In genomic region chr8:70302901-70303300, GRCm38 (mm10) we compare ENCODE assay signal across 8 mouse cellular contexts. TPM values are rescaled to one million over a fixed set of nuclear protein-coding genes. Genes with fewer than 3 reads are reported as not detected.
A peak's percentile ranks its signal among the peaks of the same experiment; 100 is the strongest.
DNase-seq lines count a peak whose midpoint lies in the region; ATAC-seq and TF ChIP-seq lines count a peak whose summit lies in the region.

No protein-coding gene starts in this region.

- no peak for TF ChIP-seq EP300 in MEL (IDR thresholded peaks at IDR 0.05; ENCODE audit: low read depth in 1 of 2, low read length in 2 of 2)

- 1% methylated on average over 16 of the region's 16 CpGs for WGBS in heart, embryonic 15.5 days
- 4% methylated on average over 16 of the region's 16 CpGs for WGBS in hindbrain, embryonic 12.5 days
- WGBS in midbrain, embryonic 10.5 days, result 5% methylated on average over 16 of the region's 16 CpGs

- no peak for TF ChIP-seq POLR2A in MEL (IDR thresholded peaks at IDR 0.05; ENCODE audit: control insufficient read depth in 1 of 2, insufficient read depth in 1 of 2, low read depth in 1 of 2, low read length in 2 of 2, poor library complexity in 1 of 2)

- peak overlapping the region; percentile 64 for H3K4me3 ChIP-seq in heart, embryonic 15.5 days
- H3K4me3 ChIP-seq in MEL (ENCODE audit: control insufficient read depth in 1 of 2, insufficient read depth in 1 of 2, low read depth in 2 of 2, low read length in 2 of 2), result peak overlapping the region; percentile 60 to 91
- H3K4me3 ChIP-seq in hindbrain, embryonic 12.5 days, result peak overlapping the region; percentile 82
- peak overlapping the region; percentile 91 for H3K4me3 ChIP-seq in midbrain, embryonic 10.5 days

- DNase-seq in heart, adult 11 months, result no peak
- DNase-seq in MEL (ENCODE audit: low read depth, low spot score), result no peak
- DNase-seq in midbrain, embryonic 10.5 days (ENCODE audit: low spot score), result no peak
- DNase-seq in adrenal gland, adult (ENCODE audit: inconsistent age in 2 of 2, low spot score in 1 of 2), result no peak
- DNase-seq in kidney, postnatal 10 days, result no peak

- H3K9me3 ChIP-seq in heart, embryonic 15.5 days (replicated peaks), result no peaks in the 10 kb centered on the region
- no peaks in the 10 kb centered on the region for H3K9me3 ChIP-seq in MEL (replicated peaks; ENCODE audit: insufficient read depth, low read length)
- no peaks in the 10 kb centered on the region for H3K9me3 ChIP-seq in hindbrain, embryonic 12.5 days (replicated peaks)
- H3K9me3 ChIP-seq in midbrain, embryonic 10.5 days (replicated peaks), result no peaks in the 10 kb centered on the region

- peak overlapping the region; percentile 85 for H3K4me2 ChIP-seq in heart, embryonic 15.5 days
- H3K4me2 ChIP-seq in hindbrain, embryonic 12.5 days (replicated peaks), result peak overlapping the region; percentile 93

- H3K9ac ChIP-seq in heart, embryonic 15.5 days, result peak overlapping the region; percentile 69
- peak overlapping the region; percentile 93 for H3K9ac ChIP-seq in MEL (ENCODE audit: control insufficient read depth, low read depth, low read length, poor library complexity, severe bottlenecking)
- H3K9ac ChIP-seq in hindbrain, embryonic 12.5 days, result peak overlapping the region; percentile 81

- TF ChIP-seq RAD21 in MEL (IDR thresholded peaks at IDR 0.05; ENCODE audit: low read depth, low read length), result no peak

- H3K36me3 ChIP-seq in heart, embryonic 15.5 days, result peaks cover 48% of the 10 kb centered on the region
- H3K36me3 ChIP-seq in MEL (ENCODE audit: control insufficient read depth in 1 of 2, insufficient read depth in 2 of 2, low read length in 2 of 2), result peaks cover 2 to 6% of the 10 kb centered on the region in 2 experiments
- peaks cover 50% of the 10 kb centered on the region for H3K36me3 ChIP-seq in hindbrain, embryonic 12.5 days
- peaks cover 68% of the 10 kb centered on the region for H3K36me3 ChIP-seq in midbrain, embryonic 10.5 days

- peak overlapping the region; percentile 63 for H3K27ac ChIP-seq in heart, embryonic 15.5 days
- H3K27ac ChIP-seq in MEL (ENCODE audit: control insufficient read depth, low read depth, low read length), result peak overlapping the region; percentile 82
- peak overlapping the region; percentile 62; the same call in 1 of the 2 replicates for H3K27ac ChIP-seq in hindbrain, embryonic 12.5 days
- H3K27ac ChIP-seq in midbrain, embryonic 10.5 days (replicated peaks), result peak overlapping the region; percentile 83

- no peak for TF ChIP-seq CTCF in MEL (IDR thresholded peaks at IDR 0.05 in 2 of 3, conservative IDR thresholded peaks at IDR 0.05 in 1 of 3; ENCODE audit: control insufficient read depth in 1 of 3, insufficient read depth in 1 of 3, low read depth in 2 of 3, low read length in 3 of 3, poor library complexity in 1 of 3, severe bottlenecking in 1 of 3)

- no peak for ATAC-seq in heart, embryonic 15.5 days (replicated peaks; ENCODE audit: insufficient number of reproducible peaks, insufficient read depth, low FRiP score, low read depth)
- peak; percentile 41; the same call in 1 of the 2 replicates for ATAC-seq in hindbrain, embryonic 12.5 days (ENCODE audit: low FRiP score)
- ATAC-seq in cerebellum, adult (ENCODE audit: insufficient number of reproducible peaks, low FRiP score, low TSS enrichment), result no peak; the same call in 1 of the 2 replicates

- no peaks in the 10 kb centered on the region for H3K27me3 ChIP-seq in heart, embryonic 15.5 days
- H3K27me3 ChIP-seq in MEL (ENCODE audit: control insufficient read depth in 1 of 2, insufficient read depth in 2 of 2, low read length in 2 of 2), result no peaks in the 10 kb centered on the region
- no peaks in the 10 kb centered on the region for H3K27me3 ChIP-seq in hindbrain, embryonic 12.5 days
- H3K27me3 ChIP-seq in midbrain, embryonic 10.5 days (ENCODE audit: low read depth, poor library complexity, severe bottlenecking), result no peaks in the 10 kb centered on the region

- H3K4me1 ChIP-seq in heart, embryonic 15.5 days (replicated peaks), result peaks cover 26% of the 10 kb centered on the region
- peaks cover 4 to 12% of the 10 kb centered on the region in 2 experiments for H3K4me1 ChIP-seq in MEL (ENCODE audit: control insufficient read depth in 1 of 2, insufficient read depth in 2 of 2, low read length in 2 of 2)
- H3K4me1 ChIP-seq in hindbrain, embryonic 12.5 days, result peaks cover 22% of the 10 kb centered on the region
- peaks cover 29% of the 10 kb centered on the region for H3K4me1 ChIP-seq in midbrain, embryonic 10.5 days

- H3K79me2 ChIP-seq in MEL (ENCODE audit: control insufficient read depth, insufficient read depth, low read length, poor library complexity), result peaks cover 34% of the 10 kb centered on the region

TF ChIP-seq in MEL, 35 proteins besides CTCF, POLR2A, EP300 and RAD21:
- TF ChIP-seq MAX (IDR thresholded peaks at IDR 0.05; ENCODE audit: low read length) (0 out of 2 replicates have a peak, but pooled peaks have one; percentile 2), MAZ (IDR thresholded peaks at IDR 0.05; ENCODE audit: low read depth, low read length) (no peak), USF1 (IDR thresholded peaks at IDR 0.05; ENCODE audit: low read depth, low read length) (no peak), BHLHE40 (IDR thresholded peaks at IDR 0.05; ENCODE audit: borderline replicate concordance, low read depth, low read length) (no peak)

RNA-seq across cellular contexts. Expression of gene Cope, which starts 0.6 kb away (rescaled TPM):
- 241 and 335 TPM in 2 replicates for polyA plus RNA-seq in heart, embryonic 15.5 days (2015; fragmentation: Nextera tagmentation; extraction: Ambion mirVana)
- 132 and 134 TPM in 2 replicates for total RNA-seq in MEL (2012; rRNA removed)
- polyA plus RNA-seq in MEL (2012; ENCODE audit: insufficient read depth in 1 of 2, insufficient read length in 2 of 2, low read depth in 1 of 2, low replicate concordance in 2 of 2, missing spikeins in 1 of 2), result 100 to 1,000 TPM in 1 of 2 experiments, not detected in 1; 232 TPM
- 216 and 260 TPM in 2 replicates for polyA plus RNA-seq in hindbrain, embryonic 12.5 days (2016; fragmentation: Nextera tagmentation; extraction: Ambion mirVana)
- polyA plus RNA-seq in midbrain, embryonic 10.5 days (2016; fragmentation: Nextera tagmentation; extraction: Ambion mirVana), result 308 and 311 TPM in 2 replicates

RNA-seq across cellular contexts. Expression of gene Ddx49, which starts 0.6 kb away (rescaled TPM):
- 25.2 and 33.6 TPM in 2 replicates for polyA plus RNA-seq in heart, embryonic 15.5 days (2015; fragmentation: Nextera tagmentation; extraction: Ambion mirVana)
- total RNA-seq in MEL (2012; rRNA removed), result 94.1 and 102 TPM in 2 replicates
- 100 to 1,000 TPM in 1 of 2 experiments, not detected in 1; 116 TPM for polyA plus RNA-seq in MEL (2012; ENCODE audit: insufficient read depth in 1 of 2, insufficient read length in 2 of 2, low read depth in 1 of 2, low replicate concordance in 2 of 2, missing spikeins in 1 of 2)
- 49.9 and 50.8 TPM in 2 replicates for polyA plus RNA-seq in hindbrain, embryonic 12.5 days (2016; fragmentation: Nextera tagmentation; extraction: Ambion mirVana)
- 56.4 and 57.4 TPM in 2 replicates for polyA plus RNA-seq in midbrain, embryonic 10.5 days (2016; fragmentation: Nextera tagmentation; extraction: Ambion mirVana)

RNA-seq across cellular contexts. Expression of gene Cers1, which starts 12.7 kb away (rescaled TPM):
- 1.3 and 2.3 TPM in 2 replicates for polyA plus RNA-seq in heart, embryonic 15.5 days (2015; fragmentation: Nextera tagmentation; extraction: Ambion mirVana)
- 3.4 and 5.0 TPM in 2 replicates for total RNA-seq in MEL (2012; rRNA removed)
- 1 to 10 TPM in 1 of 2 experiments, not detected in 1; 7.7 TPM for polyA plus RNA-seq in MEL (2012; ENCODE audit: insufficient read depth in 1 of 2, insufficient read length in 2 of 2, low read depth in 1 of 2, low replicate concordance in 2 of 2, missing spikeins in 1 of 2)
- polyA plus RNA-seq in hindbrain, embryonic 12.5 days (2016; fragmentation: Nextera tagmentation; extraction: Ambion mirVana), result 16.3 and 17.8 TPM in 2 replicates
- polyA plus RNA-seq in midbrain, embryonic 10.5 days (2016; fragmentation: Nextera tagmentation; extraction: Ambion mirVana), result 4.6 and 5.3 TPM in 2 replicates

RNA-seq across cellular contexts. Expression of gene Homer3, which starts 20.3 kb away (rescaled TPM):
- polyA plus RNA-seq in heart, embryonic 15.5 days (2015; fragmentation: Nextera tagmentation; extraction: Ambion mirVana), result 24.2 and 33.6 TPM in 2 replicates
- 8.2 and 12.2 TPM in 2 replicates for total RNA-seq in MEL (2012; rRNA removed)
- polyA plus RNA-seq in MEL (2012; ENCODE audit: insufficient read depth in 1 of 2, insufficient read length in 2 of 2, low read depth in 1 of 2, low replicate concordance in 2 of 2, missing spikeins in 1 of 2), result 10 to 100 TPM in 1 of 2 experiments, not detected in 1; 22.8 TPM
- 80.7 and 81.1 TPM in 2 replicates for polyA plus RNA-seq in hindbrain, embryonic 12.5 days (2016; fragmentation: Nextera tagmentation; extraction: Ambion mirVana)
- 102 and 111 TPM in 2 replicates for polyA plus RNA-seq in midbrain, embryonic 10.5 days (2016; fragmentation: Nextera tagmentation; extraction: Ambion mirVana)

RNA-seq across cellular contexts. Expression of gene Gdf1, which starts 26.7 kb away (rescaled TPM):
- 0.31 and 1.4 TPM in 2 replicates for polyA plus RNA-seq in heart, embryonic 15.5 days (2015; fragmentation: Nextera tagmentation; extraction: Ambion mirVana)
- total RNA-seq in MEL (2012; rRNA removed), result 1.9 and 2.6 TPM in 2 replicates
- 1 to 10 TPM in 1 of 2 experiments, not detected in 1; 1.9 TPM for polyA plus RNA-seq in MEL (2012; ENCODE audit: insufficient read depth in 1 of 2, insufficient read length in 2 of 2, low read depth in 1 of 2, low replicate concordance in 2 of 2, missing spikeins in 1 of 2)
- 2.2 and 4.4 TPM in 2 replicates for polyA plus RNA-seq in hindbrain, embryonic 12.5 days (2016; fragmentation: Nextera tagmentation; extraction: Ambion mirVana)
- 3.8 and 5.7 TPM in 2 replicates for polyA plus RNA-seq in midbrain, embryonic 10.5 days (2016; fragmentation: Nextera tagmentation; extraction: Ambion mirVana)
